Mouse (Mus musculus) forebrain, embryonic 12.5 days (tissue): ENCODE data around the gene Zbp1. TPM values are rescaled to one million over a fixed set of nuclear protein-coding genes. Genes with fewer than 3 reads are reported as not detected.
A peak's percentile ranks its signal among the peaks of the same experiment; 100 is the strongest.

Experiments
- ATAC-seq: fragments of 200-750 bp; cut with Nextera tagmentation; 2 replicates; pipeline ENCODE4 v1.8.0; 2017; ENCODE audit warnings: moderate TSS enrichment; ENCODE audit not compliant: low FRiP score
- H3K27ac ChIP-seq: fragments of 300-500 bp; sonication (generic); 2 replicates; pipeline ENCODE4 v1.5.1; 2016; ENCODE audit warnings: mild to moderate bottlenecking
- H3K27me3 ChIP-seq: fragments of 300-500 bp; sonication (generic); 2 replicates; pipeline ENCODE4 v1.6.1; 2016; ENCODE audit warnings: mild to moderate bottlenecking
- H3K36me3 ChIP-seq: fragments of 300-500 bp; sonication (generic); replicated peaks from 2 replicates; pipeline ENCODE4 v1.6.1; 2016; ENCODE audit warnings: mild to moderate bottlenecking
- H3K4me1 ChIP-seq: fragments of 300-500 bp; sonication (generic); 2 replicates; pipeline ENCODE4 v1.6.1; 2016
- H3K4me2 ChIP-seq: fragments of 300-500 bp; sonication (generic); 2 replicates; pipeline ENCODE4 v1.6.1; 2016; ENCODE audit warnings: mild to moderate bottlenecking, moderate library complexity
- H3K4me3 ChIP-seq: fragments of 300-500 bp; sonication (generic); replicated peaks from 2 replicates; pipeline ENCODE4 v1.5.1; 2016; ENCODE audit warnings: mild to moderate bottlenecking
- H3K9ac ChIP-seq: fragments of 300-500 bp; sonication (generic); 2 replicates; pipeline ENCODE4 v1.6.1; 2016; ENCODE audit warnings: mild to moderate bottlenecking
- H3K9me3 ChIP-seq: fragments of 300-500 bp; sonication (generic); 2 replicates; pipeline ENCODE4 v1.6.1; 2016
- WGBS: fragments of 180-500 bp; shearing (Covaris S2); methylation state at CpG from one replicate; pipeline ENCODE4 v1.1.7; 2016; 5-methylcytosine and 5-hydroxymethylcytosine counted together
- polyA plus RNA-seq: library from polyadenylated mRNA; unstranded; fragments of >200 nt; fragmentation: Nextera tagmentation; extraction: Ambion mirVana; gene quantifications from 2 replicates; pipeline ENCODE4 v1.2.1, GENCODE M21; 2016

Gene Zbp1
- 0.34 TPM in 1 of 2 replicates, not detected in the other for polyA plus RNA-seq

- Histone ChIP-seq H3K9ac (no peak within 1 kb of the TSS), H3K4me2 (no peak within 1 kb of the TSS), H3K27ac (no peak within 1 kb of the TSS), H3K36me3 (no peaks in the 10 kb centered on the region), H3K4me3 (no peak within 1 kb of the TSS), H3K27me3 (no peaks in the 10 kb centered on the region), H3K4me1 (no peaks in the 10 kb centered on the region), H3K9me3 (no peaks in the 10 kb centered on the region)
- WGBS, result 69% methylated on average over 11 of the region's 11 CpGs
- ATAC-seq, result no peak
These were observed at the start of gene Zbp1 for GRCm38 (mm10) chr2:173218416-173219141. Gene Zbp1, minus strand, starts transcription at chr2:173218923.

- Histone ChIP-seq H3K9ac (no peak overlapping the region), H3K36me3 (no peaks in the 10 kb centered on the region), H3K4me2 (no peak overlapping the region), H3K9me3 (no peaks in the 10 kb centered on the region), H3K27ac (no peak overlapping the region), H3K4me1 (peaks cover 77% of the 10 kb centered on the region), H3K27me3 (no peaks in the 10 kb centered on the region), H3K4me3 (no peak overlapping the region)
- WGBS, result 85% methylated on average over 3 of the region's 3 CpGs
- no peak for ATAC-seq
These were observed 48.8 kb upstream of the Zbp1 start for GRCm38 (mm10) chr2:173267562-173267961.

- Histone ChIP-seq H3K4me1 (peaks cover 77% of the 10 kb centered on the region), H3K4me2 (no peak overlapping the region)
- ATAC-seq, result no peak
These were observed 47.8 kb upstream of the Zbp1 start for GRCm38 (mm10) chr2:173266349-173267112.

GRCm38 (mm10) chr2:173265468-173266265 is 46.9 kb upstream of the Zbp1 start:
- peak overlapping the region; percentile 47; the same call in 1 of the 2 replicates for H3K27ac ChIP-seq
- no peaks in the 10 kb centered on the region for H3K27me3 ChIP-seq
- H3K4me1 ChIP-seq, result peaks cover 77% of the 10 kb centered on the region
- H3K9me3 ChIP-seq, result no peaks in the 10 kb centered on the region
- H3K4me3 ChIP-seq, result no peak overlapping the region
- no peak overlapping the region for H3K9ac ChIP-seq
- H3K36me3 ChIP-seq, result no peaks in the 10 kb centered on the region
- no peak; the same call in 1 of the 2 replicates for ATAC-seq
- H3K4me2 ChIP-seq, result no peak overlapping the region; the same call in 1 of the 2 replicates
- WGBS, result 89% methylated on average over 22 of the region's 22 CpGs

More at GRCm38 (mm10) chr2:173266349-173267112, 47.8 kb upstream of the Zbp1 start:
- no peaks in the 10 kb centered on the region for H3K36me3 ChIP-seq
- 76% methylated on average over 25 of the region's 25 CpGs for WGBS
- no peaks in the 10 kb centered on the region for H3K9me3 ChIP-seq
- H3K9ac ChIP-seq, result no peak overlapping the region
- H3K27me3 ChIP-seq, result no peaks in the 10 kb centered on the region
- no peak overlapping the region for H3K4me3 ChIP-seq
- no peak overlapping the region for H3K27ac ChIP-seq

GRCm38 (mm10) chr2:173264467-173265128 is 45.9 kb upstream of the Zbp1 start:
- peaks cover 80% of the 10 kb centered on the region for H3K4me1 ChIP-seq
- H3K4me2 ChIP-seq, result peak overlapping the region; percentile 13; the same call in 1 of the 2 replicates
- no peaks in the 10 kb centered on the region for H3K9me3 ChIP-seq
- H3K4me3 ChIP-seq, result no peak overlapping the region
- H3K9ac ChIP-seq, result no peak overlapping the region
- no peaks in the 10 kb centered on the region for H3K27me3 ChIP-seq
- ATAC-seq, result peak; percentile 59
- H3K27ac ChIP-seq, result peak overlapping the region; percentile 47
- H3K36me3 ChIP-seq, result no peaks in the 10 kb centered on the region
- 25% methylated on average over 13 of the region's 13 CpGs for WGBS

- no peak overlapping the region for H3K4me2 ChIP-seq
- no peak for ATAC-seq
- WGBS, result 73% methylated on average over 11 of the region's 11 CpGs
- H3K4me3 ChIP-seq, result no peak overlapping the region
- H3K9ac ChIP-seq, result no peak overlapping the region
- no peaks in the 10 kb centered on the region for H3K36me3 ChIP-seq
- H3K9me3 ChIP-seq, result no peaks in the 10 kb centered on the region
- H3K4me1 ChIP-seq, result peaks cover 87% of the 10 kb centered on the region
- no peak overlapping the region for H3K27ac ChIP-seq
- no peaks in the 10 kb centered on the region for H3K27me3 ChIP-seq
These were observed 45.1 kb upstream of the Zbp1 start for GRCm38 (mm10) chr2:173263636-173264330.

- no peaks in the 10 kb centered on the region for H3K9me3 ChIP-seq
- no peak overlapping the region for H3K4me2 ChIP-seq
- no peak for ATAC-seq
- peaks cover 92% of the 10 kb centered on the region for H3K4me1 ChIP-seq
- WGBS, result 84% methylated on average over 10 of the region's 10 CpGs
- no peaks in the 10 kb centered on the region for H3K36me3 ChIP-seq
- H3K9ac ChIP-seq, result no peak overlapping the region
- no peaks in the 10 kb centered on the region for H3K27me3 ChIP-seq
- H3K27ac ChIP-seq, result no peak overlapping the region
- H3K4me3 ChIP-seq, result no peak overlapping the region
These were observed 42.8 kb upstream of the Zbp1 start for GRCm38 (mm10) chr2:173261497-173261896.

- no peak overlapping the region for H3K9ac ChIP-seq
- WGBS, result 22% methylated on average over 9 of the region's 9 CpGs
- ATAC-seq, result no peak
- H3K36me3 ChIP-seq, result no peaks in the 10 kb centered on the region
- H3K4me1 ChIP-seq, result peaks cover 93% of the 10 kb centered on the region
- H3K27ac ChIP-seq, result peak overlapping the region; percentile 71; the same call in 1 of the 2 replicates
- H3K4me2 ChIP-seq, result no peak overlapping the region
- H3K9me3 ChIP-seq, result no peaks in the 10 kb centered on the region
- no peak overlapping the region for H3K4me3 ChIP-seq
- 0 out of 2 replicates have a peak, but pooled peaks cover 3% of the 10 kb centered on the region for H3K27me3 ChIP-seq
These were observed 39.9 kb upstream of the Zbp1 start for GRCm38 (mm10) chr2:173258459-173259091.

- WGBS, result 28% methylated on average over 6 of the region's 7 CpGs
- peak overlapping the region; percentile 71 for H3K27ac ChIP-seq
- H3K4me1 ChIP-seq, result peaks cover 100% of the 10 kb centered on the region
- peak; percentile 24; the same call in 1 of the 2 replicates for ATAC-seq
- H3K4me3 ChIP-seq, result no peak overlapping the region
- no peak overlapping the region for H3K4me2 ChIP-seq
- no peaks in the 10 kb centered on the region for H3K36me3 ChIP-seq
- 0 out of 2 replicates have a peak, but pooled peaks cover 3% of the 10 kb centered on the region for H3K27me3 ChIP-seq
- 0 out of 2 replicates have a peak overlapping the region, but pooled peaks have one; percentile 7 for H3K9ac ChIP-seq
- H3K9me3 ChIP-seq, result no peaks in the 10 kb centered on the region
These were observed 38.9 kb upstream of the Zbp1 start for GRCm38 (mm10) chr2:173257610-173258009.

GRCm38 (mm10) chr2:173256552-173256949 is 37.8 kb upstream of the Zbp1 start:
- Histone ChIP-seq H3K4me2 (no peak overlapping the region), H3K9ac (no peak overlapping the region), H3K9me3 (no peaks in the 10 kb centered on the region), H3K27ac (no peak overlapping the region), H3K36me3 (no peaks in the 10 kb centered on the region), H3K27me3 (0 out of 2 replicates have a peak, but pooled peaks cover 3% of the 10 kb centered on the region), H3K4me1 (peaks cover 100% of the 10 kb centered on the region), H3K4me3 (no peak overlapping the region)
- ATAC-seq, result no peak
- WGBS, result 86% methylated on average over 4 of the region's 4 CpGs
